Mouse (Mus musculus) midbrain, embryonic 12.5 days (tissue): ENCODE data around the gene Olfml2a. TPM values are rescaled to one million over a fixed set of nuclear protein-coding genes. Genes with fewer than 3 reads are reported as not detected.

Experiments used
- ATAC-seq: fragments of 200-750 bp; cut with Nextera tagmentation; 2 replicates; pipeline ENCODE4 v1.8.0; 2017; ENCODE audit warnings: low read depth, moderate TSS enrichment, moderate library complexity; ENCODE audit not compliant: low FRiP score
- H3K27ac ChIP-seq: fragments of 300-500 bp; sonication (generic); replicated peaks from 2 replicates; pipeline ENCODE4 v1.5.1; 2016; ENCODE audit warnings: mild to moderate bottlenecking
- H3K27me3 ChIP-seq: fragments of 300-500 bp; sonication (generic); 2 replicates; pipeline ENCODE4 v1.6.1; 2016; ENCODE audit warnings: mild to moderate bottlenecking
- H3K36me3 ChIP-seq: fragments of 300-500 bp; sonication (generic); 2 replicates; pipeline ENCODE4 v1.6.1; 2016
- H3K4me1 ChIP-seq: fragments of 300-500 bp; sonication (generic); 2 replicates; pipeline ENCODE4 v1.6.1; 2016
- H3K4me2 ChIP-seq: fragments of 300-500 bp; sonication (generic); replicated peaks from 2 replicates; pipeline ENCODE4 v1.6.1; 2016; ENCODE audit warnings: mild to moderate bottlenecking, moderate library complexity
- H3K4me3 ChIP-seq: fragments of 300-500 bp; sonication (generic); 2 replicates; pipeline ENCODE4 v1.5.1; 2016; ENCODE audit warnings: mild to moderate bottlenecking
- H3K9ac ChIP-seq: fragments of 300-500 bp; sonication (generic); replicated peaks from 2 replicates; pipeline ENCODE4 v1.6.1; 2016; ENCODE audit warnings: mild to moderate bottlenecking, moderate library complexity
- H3K9me3 ChIP-seq: fragments of 300-500 bp; sonication (generic); 2 replicates; pipeline ENCODE4 v1.6.1; 2016; ENCODE audit warnings: mild to moderate bottlenecking
- WGBS: fragments of 180-500 bp; shearing (Covaris S2); methylation state at CpG from one replicate; pipeline ENCODE4 v1.1.7; 2016; 5-methylcytosine and 5-hydroxymethylcytosine counted together
- polyA plus RNA-seq: library from polyadenylated mRNA; unstranded; fragments of >200 nt; fragmentation: Nextera tagmentation; extraction: Ambion mirVana; gene quantifications from 2 replicates; pipeline ENCODE4 v1.2.1, GENCODE M21; 2016

The Olfml2a gene
- polyA plus RNA-seq, 1 experiment from 2014 or later: 3.8 TPM

DNA sequence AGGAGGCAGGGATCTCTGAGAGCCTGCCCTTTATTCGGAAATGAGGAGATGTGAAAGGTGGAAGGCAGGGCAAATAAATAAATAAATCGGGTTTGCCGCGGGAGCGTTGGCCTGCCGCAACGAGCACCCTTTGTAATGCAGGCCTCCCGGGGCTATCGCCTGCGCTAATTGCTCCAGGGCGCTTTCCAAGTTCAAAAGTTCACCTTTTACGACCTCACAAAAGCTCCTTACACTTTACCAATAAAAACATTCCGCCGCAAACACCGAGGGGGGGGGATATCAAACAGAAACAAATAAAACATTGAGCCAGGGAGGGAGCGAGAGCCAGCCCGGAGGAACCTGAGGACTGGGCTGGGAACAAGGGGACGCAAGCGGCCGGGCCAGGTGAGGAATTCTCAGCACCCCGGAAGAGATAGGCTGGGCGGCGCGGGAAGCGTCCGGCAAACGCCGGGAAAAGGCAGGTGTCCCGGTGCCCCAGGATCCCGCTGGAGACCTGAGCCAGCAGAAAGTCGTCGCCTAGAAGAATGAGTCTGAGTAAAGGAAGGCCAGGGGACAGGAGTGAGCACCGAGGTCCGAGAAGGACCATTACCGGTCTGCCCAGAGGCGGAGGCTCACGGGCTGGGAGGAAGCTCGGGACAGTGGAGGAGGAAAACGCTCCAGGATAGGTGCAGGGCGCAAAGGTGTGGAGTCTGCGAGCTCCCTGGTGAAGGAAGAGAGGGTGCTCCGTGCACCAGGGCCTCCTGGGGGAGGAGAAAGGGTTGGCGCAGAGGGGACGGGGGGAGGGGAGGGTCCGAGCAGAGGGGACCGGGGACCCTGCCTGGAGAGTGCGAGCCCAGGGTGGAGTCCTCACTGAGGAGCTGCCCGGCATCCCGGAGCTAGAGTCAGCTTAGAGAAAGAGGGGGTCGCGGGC is 6.4 kb upstream of the Olfml2a start:
- peak; percentile 74 for ATAC-seq
- no peaks in the 10 kb centered on the region for H3K36me3 ChIP-seq
- H3K4me2 ChIP-seq: peak overlapping the region; percentile 99
- no peak overlapping the region for H3K27ac ChIP-seq
- peaks cover 15% of the 10 kb centered on the region for H3K4me1 ChIP-seq
- under 1% methylated on average over 51 of the region's 51 CpGs for WGBS
- peak overlapping the region; percentile 86 for H3K4me3 ChIP-seq
- H3K9me3 ChIP-seq: no peaks in the 10 kb centered on the region
- H3K9ac ChIP-seq: peak overlapping the region; percentile 77
- H3K27me3 ChIP-seq: peaks cover 27% of the 10 kb centered on the region

DNA sequence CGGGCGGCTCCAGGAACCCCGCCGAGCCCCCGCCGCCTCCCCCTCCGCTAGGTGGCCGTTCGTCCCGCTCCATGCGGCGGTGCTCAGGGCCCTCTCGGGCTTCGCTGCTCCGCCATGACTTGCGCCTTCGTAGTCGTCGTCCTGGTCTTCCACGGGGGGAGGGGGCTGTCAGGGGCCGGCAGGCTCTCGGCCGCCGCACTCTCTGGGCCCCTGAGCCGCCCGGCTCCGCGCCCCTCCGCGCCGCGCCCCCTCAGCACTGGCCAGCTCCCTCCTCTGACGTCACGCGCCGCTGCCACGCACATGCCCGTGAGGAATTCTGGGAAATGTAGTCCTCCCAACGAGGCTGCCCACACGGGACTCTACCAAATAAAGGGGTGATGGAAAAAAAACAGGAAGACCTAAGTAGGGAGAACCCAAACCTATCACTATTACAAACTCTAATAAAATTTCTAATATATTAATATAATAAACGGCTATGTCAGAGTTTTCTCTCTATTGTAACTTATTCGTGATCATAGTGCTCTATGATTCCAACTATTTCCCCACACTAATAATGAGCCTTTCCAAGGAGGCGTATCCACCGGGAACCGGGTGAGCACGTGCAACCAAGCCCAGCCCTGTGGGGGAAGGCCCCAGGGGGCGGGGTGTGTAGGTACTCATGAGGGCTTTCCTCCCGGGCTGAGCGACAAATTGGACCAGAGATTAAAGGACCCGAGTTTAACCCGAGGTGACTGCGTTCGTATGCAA is 5.5 kb upstream of the Olfml2a start:
- Histone ChIP-seq H3K9me3 (no peaks in the 10 kb centered on the region), H3K36me3 (no peaks in the 10 kb centered on the region), H3K27ac (no peak overlapping the region), H3K27me3 (peaks cover 35% of the 10 kb centered on the region), H3K9ac (peak overlapping the region; percentile 77), H3K4me2 (peak overlapping the region; percentile 99), H3K4me1 (peaks cover 17% of the 10 kb centered on the region), H3K4me3 (peak overlapping the region; percentile 86)
- WGBS: under 1% methylated on average over 49 of the region's 53 CpGs
- peak; percentile 94 for ATAC-seq

- Histone ChIP-seq H3K4me3 (peak within 1 kb of the TSS; percentile 86), H3K4me2 (peak within 1 kb of the TSS; percentile 99), H3K27ac (no peak within 1 kb of the TSS), H3K36me3 (no peaks in the 10 kb centered on the region), H3K4me1 (peaks cover 27% of the 10 kb centered on the region), H3K27me3 (peaks cover 38% of the 10 kb centered on the region), H3K9ac (no peak within 1 kb of the TSS), H3K9me3 (no peaks in the 10 kb centered on the region)
- ATAC-seq: peak; percentile 16; the same call in 1 of the 2 replicates
- 12% methylated on average over 18 of the region's 19 CpGs for WGBS
These were observed 4.4 kb upstream of the Olfml2a start, which contains the start of gene Nr6a1 for GRCm38 (mm10) chr2:38927115-38927979. Nr6a1 (minus strand) TSS chr2:38927688.

- 65% methylated on average over 2 of the region's 2 CpGs for WGBS
- ATAC-seq: no peak
- Histone ChIP-seq H3K27ac (no peak overlapping the region), H3K27me3 (peaks cover 40% of the 10 kb centered on the region), H3K4me3 (no peak overlapping the region), H3K9ac (no peak overlapping the region), H3K4me1 (peaks cover 29% of the 10 kb centered on the region), H3K9me3 (no peaks in the 10 kb centered on the region), H3K36me3 (no peaks in the 10 kb centered on the region), H3K4me2 (no peak overlapping the region)
These were observed 1.5 kb upstream of the Olfml2a start for GRCm38 (mm10) chr2:38930269-38930668.

GRCm38 (mm10) chr2:38933931-38934330 is 2.2 kb downstream of the Olfml2a start:
- Histone ChIP-seq H3K27me3 (peaks cover 28% of the 10 kb centered on the region), H3K4me1 (peaks cover 24% of the 10 kb centered on the region), H3K4me2 (no peak overlapping the region), H3K9ac (no peak overlapping the region), H3K9me3 (no peaks in the 10 kb centered on the region), H3K4me3 (no peak overlapping the region), H3K27ac (no peak overlapping the region; the same call in 1 of the 2 replicates), H3K36me3 (no peaks in the 10 kb centered on the region)
- 15% methylated on average over 2 of the region's 2 CpGs for WGBS
- ATAC-seq: no peak

DNA sequence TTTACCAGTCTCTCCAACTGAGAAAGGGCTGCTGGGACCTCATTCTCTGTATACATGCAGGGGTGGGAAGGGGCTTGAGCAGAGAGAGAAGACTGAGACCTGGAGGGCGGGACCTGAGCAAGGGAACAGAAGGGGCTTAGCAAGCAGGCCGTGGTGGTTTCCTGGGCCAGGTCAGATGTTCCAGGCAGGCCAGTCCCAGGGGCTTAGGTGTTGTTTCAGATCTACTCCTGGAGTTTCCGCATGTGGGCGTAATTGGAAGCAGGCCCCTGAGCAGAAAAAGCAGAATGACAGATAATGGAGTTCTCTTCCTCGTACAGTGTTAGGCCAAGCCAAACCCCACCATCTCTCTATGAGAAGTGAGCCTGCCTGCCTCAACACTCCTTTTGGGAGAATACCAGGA is 3.2 kb downstream of the Olfml2a start:
- H3K4me1 ChIP-seq: peaks cover 24% of the 10 kb centered on the region
- no peak overlapping the region for H3K4me3 ChIP-seq
- peaks cover 24% of the 10 kb centered on the region for H3K27me3 ChIP-seq
- H3K36me3 ChIP-seq: no peaks in the 10 kb centered on the region
- H3K9me3 ChIP-seq: no peaks in the 10 kb centered on the region
- ATAC-seq: no peak
- H3K27ac ChIP-seq: no peak overlapping the region
- no peak overlapping the region for H3K9ac ChIP-seq
- WGBS: 39% methylated on average over 5 of the region's 5 CpGs
- H3K4me2 ChIP-seq: no peak overlapping the region

- no peak for ATAC-seq
- WGBS: 77% methylated on average over 9 of the region's 9 CpGs
These were observed 5.1 kb downstream of the Olfml2a start for GRCm38 (mm10) chr2:38936721-38937378.

DNA sequence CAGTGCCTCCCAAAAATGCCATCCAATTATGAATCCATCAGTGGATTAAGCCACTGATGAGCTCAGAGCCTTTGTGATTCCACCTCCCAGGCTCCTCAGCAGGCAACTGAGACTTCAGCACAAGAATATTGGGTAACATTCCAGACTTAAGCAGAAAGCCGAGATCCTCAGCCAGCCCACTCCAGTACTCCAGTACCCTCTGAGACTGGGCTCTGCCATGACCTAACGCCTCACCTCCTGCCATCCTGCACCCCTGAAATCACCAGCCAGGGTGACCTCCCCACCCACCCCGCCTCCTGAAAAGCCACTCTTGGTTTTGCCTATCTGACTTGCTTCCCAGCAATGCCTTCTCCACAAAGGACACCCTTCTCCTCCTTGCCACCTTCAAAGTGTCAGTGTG is 5.6 kb downstream of the Olfml2a start:
- H3K27me3 ChIP-seq: peaks cover 10% of the 10 kb centered on the region; the same call in 1 of the 2 replicates
- peaks cover 13% of the 10 kb centered on the region; the same call in 1 of the 2 replicates for H3K4me1 ChIP-seq
- WGBS: 69% methylated on average over 3 of the region's 3 CpGs
- ATAC-seq: no peak
- H3K9ac ChIP-seq: no peak overlapping the region
- H3K27ac ChIP-seq: no peak overlapping the region
- H3K9me3 ChIP-seq: no peaks in the 10 kb centered on the region
- no peak overlapping the region for H3K4me2 ChIP-seq
- H3K4me3 ChIP-seq: no peak overlapping the region
- no peaks in the 10 kb centered on the region for H3K36me3 ChIP-seq

More at GRCm38 (mm10) chr2:38936721-38937378, 5.1 kb downstream of the Olfml2a start:
- Histone ChIP-seq H3K27me3 (peaks cover 12% of the 10 kb centered on the region; the same call in 1 of the 2 replicates), H3K4me2 (no peak overlapping the region), H3K36me3 (no peaks in the 10 kb centered on the region), H3K4me1 (peaks cover 18% of the 10 kb centered on the region), H3K27ac (no peak overlapping the region), H3K9me3 (no peaks in the 10 kb centered on the region), H3K9ac (no peak overlapping the region), H3K4me3 (no peak overlapping the region)

DNA sequence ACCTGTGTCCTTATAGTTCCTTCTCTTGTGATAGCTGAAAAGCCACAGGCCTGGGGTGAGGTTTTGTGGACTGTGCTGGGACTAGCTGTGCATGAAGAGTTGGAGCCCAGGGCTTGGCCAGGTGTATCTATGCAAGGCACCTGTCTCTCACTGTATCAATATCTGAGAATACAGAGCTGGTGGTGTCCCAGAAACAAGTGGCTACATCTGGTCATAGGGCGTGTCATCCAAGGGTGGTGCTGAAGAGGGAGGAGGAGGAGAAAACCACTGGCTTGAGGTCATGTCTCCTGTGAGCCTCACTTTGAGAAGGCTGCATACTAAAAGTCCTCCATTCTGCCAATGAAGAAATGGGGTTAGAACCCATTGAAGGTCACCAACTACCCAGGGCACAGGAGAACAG is 6.2 kb downstream of the Olfml2a start:
- Histone ChIP-seq H3K4me2 (no peak overlapping the region), H3K9ac (no peak overlapping the region), H3K27ac (no peak overlapping the region), H3K4me3 (no peak overlapping the region), H3K27me3 (peaks cover 4% of the 10 kb centered on the region; the same call in 1 of the 2 replicates), H3K9me3 (no peaks in the 10 kb centered on the region), H3K4me1 (peaks cover 13% of the 10 kb centered on the region; the same call in 1 of the 2 replicates), H3K36me3 (no peaks in the 10 kb centered on the region)
- no peak for ATAC-seq
- WGBS: 89% methylated on average over 1 of the region's 1 CpGs

DNA sequence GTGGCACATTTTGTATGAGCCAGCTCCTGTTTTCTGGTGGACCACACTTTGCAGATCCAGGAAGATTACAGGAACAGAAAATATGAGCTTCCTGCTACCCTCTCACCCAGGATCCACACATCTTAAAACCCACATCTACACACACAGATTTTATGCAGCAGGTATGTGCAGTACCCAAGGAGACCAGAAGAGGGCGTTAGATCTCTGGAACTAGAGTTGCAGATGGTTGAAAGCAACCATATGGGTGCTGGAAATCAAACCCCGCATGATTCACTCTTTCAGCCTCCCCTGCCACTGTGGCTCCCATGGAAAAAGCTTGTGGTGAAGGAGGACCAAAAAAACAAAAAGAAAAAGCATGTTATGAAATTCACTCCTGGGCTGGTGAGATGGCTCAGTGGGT is 7.3 kb downstream of the Olfml2a start:
- H3K4me2 ChIP-seq: no peak overlapping the region
- no peaks in the 10 kb centered on the region for H3K27me3 ChIP-seq
- no peak overlapping the region for H3K9ac ChIP-seq
- H3K9me3 ChIP-seq: no peaks in the 10 kb centered on the region
- WGBS: 71% methylated on average over 2 of the region's 2 CpGs
- peaks cover 9% of the 10 kb centered on the region; the same call in 1 of the 2 replicates for H3K4me1 ChIP-seq
- H3K4me3 ChIP-seq: no peak overlapping the region
- H3K36me3 ChIP-seq: no peaks in the 10 kb centered on the region
- ATAC-seq: no peak
- H3K27ac ChIP-seq: no peak overlapping the region

GRCm38 (mm10) chr2:38941426-38941825 is 9.6 kb downstream of the Olfml2a start:
- Histone ChIP-seq H3K4me3 (no peak overlapping the region), H3K27ac (no peak overlapping the region), H3K9ac (no peak overlapping the region), H3K36me3 (no peaks in the 10 kb centered on the region), H3K27me3 (no peaks in the 10 kb centered on the region), H3K9me3 (no peaks in the 10 kb centered on the region), H3K4me1 (no peaks in the 10 kb centered on the region), H3K4me2 (no peak overlapping the region)
- WGBS: 87% methylated on average over 14 of the region's 14 CpGs
- no peak for ATAC-seq
